Mouse (Mus musculus) heart, embryonic 10.5 days (tissue): Measurements from ENCODE around the gene Hbq1a. TPM values are rescaled to one million over a fixed set of nuclear protein-coding genes. Genes with fewer than 3 reads are reported as not detected.
"Not testable (repeated sequence)": the region's sequence is repeated elsewhere in the genome, so short reads cannot be mapped to it uniquely, and the experiment has no call there.

Source experiments
- DNase-seq: peaks from one replicate; pipeline ENCODE4 v3.0.0-alpha.2; 2017; ENCODE audit warnings: low spot score
- H3K27ac ChIP-seq: fragments of 300-500 bp; sonication (generic); 2 replicates; pipeline ENCODE4 v1.5.1; 2016; ENCODE audit warnings: mild to moderate bottlenecking
- H3K27me3 ChIP-seq: fragments of 300-500 bp; sonication (generic); 2 replicates; pipeline ENCODE4 v1.6.1; 2016; ENCODE audit warnings: mild to moderate bottlenecking; ENCODE audit not compliant: poor library complexity, insufficient read depth, severe bottlenecking
- H3K36me3 ChIP-seq: fragments of 300-500 bp; sonication (generic); 2 replicates; pipeline ENCODE4 v1.6.1; 2016; ENCODE audit warnings: mild to moderate bottlenecking, moderate library complexity
- H3K4me1 ChIP-seq: fragments of 300-500 bp; sonication (generic); 2 replicates; pipeline ENCODE4 v1.6.1; 2016; ENCODE audit warnings: mild to moderate bottlenecking
- H3K4me3 ChIP-seq: fragments of 300-500 bp; sonication (generic); 2 replicates; pipeline ENCODE4 v1.5.1; 2016; ENCODE audit warnings: mild to moderate bottlenecking, moderate library complexity
- H3K9me3 ChIP-seq: fragments of 300-500 bp; sonication (generic); 2 replicates; pipeline ENCODE4 v1.6.1; 2016; ENCODE audit warnings: mild to moderate bottlenecking, moderate library complexity
- whole genome bisulfite sequencing: fragments of 180-500 bp; shearing (Covaris S2); methylation state at CpG from one replicate; pipeline ENCODE4 v1.1.7; 2016; 5-methylcytosine and 5-hydroxymethylcytosine counted together
- polyA plus RNA-seq: library from polyadenylated mRNA; unstranded; fragments of >200 nt; fragmentation: Nextera tagmentation; extraction: Ambion mirVana; gene quantifications from 2 replicates; pipeline ENCODE4 v1.2.1, GENCODE M21; 2016

Hbq1a gene
- polyA plus RNA-seq, 1 experiment from 2014 or later = not detected

GRCm38 (mm10) chr11:32271178-32271577, 28.7 kb upstream of the Hbq1a start:
- Histone ChIP-seq H3K9me3 (no peaks in the 10 kb centered on the region), H3K27ac (peak overlapping the region; percentile 16; the same call in 1 of the 2 replicates), H3K27me3 (peaks cover 10% of the 10 kb centered on the region), H3K4me1 (peaks cover 8% of the 10 kb centered on the region), H3K4me3 (no peak overlapping the region), H3K36me3 (no peaks in the 10 kb centered on the region)
- no peak for DNase-seq
- 45% methylated on average over 4 of the region's 4 CpGs for WGBS

- H3K9me3 ChIP-seq = no peaks in the 10 kb centered on the region
- peak; percentile 95 for DNase-seq
- no peaks in the 10 kb centered on the region for H3K4me1 ChIP-seq
- peaks cover 61% of the 10 kb centered on the region for H3K27me3 ChIP-seq
- H3K27ac ChIP-seq = peak within 1 kb of the TSS; percentile 62; the same call in 1 of the 2 replicates
- H3K4me3 ChIP-seq = peak within 1 kb of the TSS; percentile 29; the same call in 1 of the 2 replicates
- H3K36me3 ChIP-seq = no peaks in the 10 kb centered on the region
- 68% methylated on average over 3 of the region's 3 CpGs for WGBS
These were observed 23.5 kb upstream of the Hbq1a start, which contains the start of gene Hba-x for GRCm38 (mm10) chr11:32276347-32276746. Gene Hba-x (plus strand): TSS chr11:32276400.

- no peak overlapping the region for H3K4me3 ChIP-seq
- DNase-seq = peak; percentile 92
- no peak overlapping the region for H3K27ac ChIP-seq
- WGBS = 53% methylated on average over 21 of the region's 21 CpGs
- no peaks in the 10 kb centered on the region for H3K4me1 ChIP-seq
- no peaks in the 10 kb centered on the region for H3K36me3 ChIP-seq
- H3K9me3 ChIP-seq = no peaks in the 10 kb centered on the region
- peaks cover 68% of the 10 kb centered on the region for H3K27me3 ChIP-seq
These were observed 22.0 kb upstream of the Hbq1a start for GRCm38 (mm10) chr11:32277736-32278457.

GRCm38 (mm10) chr11:32278458-32278957, 21.4 kb upstream of the Hbq1a start:
- WGBS = 66% methylated on average over 12 of the region's 12 CpGs
- Histone ChIP-seq H3K36me3 (no peaks in the 10 kb centered on the region), H3K9me3 (no peaks in the 10 kb centered on the region), H3K27ac (no peak overlapping the region), H3K27me3 (peaks cover 68% of the 10 kb centered on the region), H3K4me3 (no peak overlapping the region), H3K4me1 (no peaks in the 10 kb centered on the region)
- DNase-seq = peak; percentile 91

GRCm38 (mm10) chr11:32280646-32281045, 19.2 kb upstream of the Hbq1a start:
- no peak overlapping the region for H3K4me3 ChIP-seq
- H3K36me3 ChIP-seq = no peaks in the 10 kb centered on the region
- H3K27ac ChIP-seq = no peak overlapping the region
- H3K27me3 ChIP-seq = peaks cover 64% of the 10 kb centered on the region
- DNase-seq = peak; percentile 63
- 76% methylated on average over 2 of the region's 2 CpGs for WGBS
- no peaks in the 10 kb centered on the region for H3K4me1 ChIP-seq
- H3K9me3 ChIP-seq = no peaks in the 10 kb centered on the region

- Histone ChIP-seq H3K27ac (peak overlapping the region; percentile 64), H3K36me3 (no peaks in the 10 kb centered on the region), H3K27me3 (peaks cover 54% of the 10 kb centered on the region), H3K4me1 (no peaks in the 10 kb centered on the region), H3K9me3 (no peaks in the 10 kb centered on the region), H3K4me3 (no peak overlapping the region)
- WGBS = 73% methylated on average over 1 of the region's 1 CpGs
- DNase-seq = peak; percentile 76
These were observed 18.3 kb upstream of the Hbq1a start for GRCm38 (mm10) chr11:32281416-32282144.

- not testable (repeated sequence) for H3K4me3 ChIP-seq, H3K9me3 ChIP-seq, H3K27ac ChIP-seq, H3K4me1 ChIP-seq, H3K36me3 ChIP-seq
- H3K27me3 ChIP-seq = peaks cover 53% of the 10 kb centered on the region
- DNase-seq = peak; percentile 69
- WGBS = 47% methylated on average over 1 of the region's 5 CpGs
These were observed 16.6 kb upstream of the Hbq1a start, which contains the start of gene Hba-a1 for GRCm38 (mm10) chr11:32283091-32283777. Gene Hba-a1 (plus strand): TSS chr11:32283511.

- not testable (repeated sequence) for H3K36me3 ChIP-seq, H3K4me3 ChIP-seq, DNase-seq, H3K4me1 ChIP-seq, H3K27ac ChIP-seq, H3K9me3 ChIP-seq
- WGBS = 36% methylated on average over 2 of the region's 2 CpGs
- H3K27me3 ChIP-seq = peaks cover 51% of the 10 kb centered on the region
These were observed 15.3 kb upstream of the Hbq1a start for GRCm38 (mm10) chr11:32284582-32284981.

GRCm38 (mm10) chr11:32285031-32285775, 14.7 kb upstream of the Hbq1a start:
- H3K27me3 ChIP-seq = peaks cover 47% of the 10 kb centered on the region
- H3K9me3 ChIP-seq = no peaks in the 10 kb centered on the region
- H3K27ac ChIP-seq = no peak overlapping the region
- no peaks in the 10 kb centered on the region for H3K4me1 ChIP-seq
- 65% methylated on average over 7 of the region's 7 CpGs for WGBS
- H3K4me3 ChIP-seq = no peak overlapping the region
- H3K36me3 ChIP-seq = no peaks in the 10 kb centered on the region
- DNase-seq = peak; percentile 68

- not testable (repeated sequence) for H3K9me3 ChIP-seq, H3K4me3 ChIP-seq, H3K27ac ChIP-seq, H3K4me1 ChIP-seq, H3K36me3 ChIP-seq, DNase-seq
- peaks cover 40% of the 10 kb centered on the region for H3K27me3 ChIP-seq
These were observed 14.0 kb upstream of the Hbq1a start for GRCm38 (mm10) chr11:32285887-32286286.

GRCm38 (mm10) chr11:32286695-32287492, 13.0 kb upstream of the Hbq1a start, which contains the start of gene Hbq1b:
Gene Hbq1b (plus strand): TSS chr11:32286965.
- H3K36me3 ChIP-seq, H3K9me3 ChIP-seq, H3K4me1 ChIP-seq: not testable (repeated sequence)
- Histone ChIP-seq H3K27ac (peak within 1 kb of the TSS; percentile 47; the same call in 1 of the 2 replicates), H3K4me3 (peak within 1 kb of the TSS; percentile 42), H3K27me3 (peaks cover 30% of the 10 kb centered on the region)
- peak; percentile 81 for DNase-seq
- 18% methylated on average over 32 of the region's 33 CpGs for WGBS
